Mouse (Mus musculus): ENCODE data around the gene Clec16a.

GRCm38 (mm10) chr16:10546865-10547264 is 1.7 kb downstream of the Clec16a start:
- no peak for TF ChIP-seq POLR2A (IDR thresholded peaks at IDR 0.05; ENCODE audit: low read depth, low read length)
- TF ChIP-seq CTCF (IDR thresholded peaks at IDR 0.05; ENCODE audit: borderline replicate concordance, insufficient read depth, low read length), result no peak
